ENCODE assay signal across 9 mouse cellular contexts in the genomic region with DNA sequence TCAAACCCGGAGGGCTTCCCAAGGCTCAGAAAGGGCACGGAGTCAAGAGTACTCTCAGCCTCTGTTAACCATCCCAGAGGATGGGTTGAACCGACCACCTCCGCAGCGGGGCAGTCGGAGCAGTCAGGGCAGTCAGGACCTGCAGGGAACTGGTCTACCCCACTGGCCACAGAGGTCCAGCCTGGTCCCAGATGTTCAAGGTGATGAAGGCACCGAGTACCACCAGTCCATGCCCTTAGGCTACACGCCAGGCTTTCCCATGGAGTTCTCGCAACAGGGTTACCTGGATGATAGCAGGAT. TPM values are rescaled to one million over a fixed set of nuclear protein-coding genes. Genes with fewer than 3 reads are reported as not detected.
DNase-seq lines count a peak whose midpoint lies in the region; ATAC-seq lines count a peak whose summit lies in the region.
"Had no signal": no experiment of that assay in that cellular context is flagged by ENCODE, and none has a peak within 500 bp of the region (broad histone marks: within the 10 kb centered on the region; RNA-seq: fewer than 3 reads in every experiment).

No protein-coding gene starts in this region.

- no peak for DNase-seq in heart, embryonic 10.5 days (ENCODE audit: low spot score)
- no peak for DNase-seq in heart, adult 18-20 months
- DNase-seq in neural tube, embryonic 11.5 days (ENCODE audit: low spot score) = no peak
- DNase-seq in neural tube, embryonic 10.5 days (ENCODE audit: extremely low spot score, low spot score) = no peak
- DNase-seq in midbrain, embryonic 10.5 days (ENCODE audit: low spot score) = no peak
- no peak for DNase-seq in gastrocnemius, adult 18-20 months (ENCODE audit: low spot score)
- DNase-seq in frontal cortex, postnatal 14 days (ENCODE audit: low spot score in 2 of 2) = no peak
- no peak for DNase-seq in adrenal gland, postnatal 36 days

- WGBS in heart, embryonic 10.5 days = 68% methylated on average over 9 of the region's 9 CpGs
- 65% methylated on average over 9 of the region's 9 CpGs for WGBS in neural tube, embryonic 11.5 days
- 62% methylated on average over 9 of the region's 9 CpGs for WGBS in midbrain, embryonic 10.5 days

- H3K36me3 ChIP-seq in heart, embryonic 10.5 days = peaks cover 44% of the 10 kb centered on the region
- H3K36me3 ChIP-seq in neural tube, embryonic 11.5 days (ENCODE audit: control insufficient read depth, insufficient read depth, low read length) = peaks cover 11% of the 10 kb centered on the region
- H3K36me3 ChIP-seq in midbrain, embryonic 10.5 days = peaks cover 61% of the 10 kb centered on the region

- 0 out of 2 replicates have a peak, but pooled peaks have one; percentile 31 for ATAC-seq in neural tube, embryonic 11.5 days (ENCODE audit: insufficient read depth, low FRiP score, low TSS enrichment)

- peak overlapping the region; percentile 59; the same call in 1 of the 2 replicates for H3K27ac ChIP-seq in heart, embryonic 10.5 days
- H3K27ac ChIP-seq in neural tube, embryonic 11.5 days (ENCODE audit: low read depth, low read length) = no peak overlapping the region
- H3K27ac ChIP-seq in midbrain, embryonic 10.5 days (replicated peaks) = peak overlapping the region; percentile 61
- H3K27ac ChIP-seq: liver, embryonic 15.5 days had no signal

- H3K4me3 ChIP-seq in heart, embryonic 10.5 days = peak overlapping the region; percentile 22
- no peak overlapping the region for H3K4me3 ChIP-seq in neural tube, embryonic 11.5 days (ENCODE audit: low read depth, low read length)
- peak overlapping the region; percentile 45 for H3K4me3 ChIP-seq in midbrain, embryonic 10.5 days
- H3K4me3 ChIP-seq: liver, embryonic 15.5 days had no signal

- H3K27me3 ChIP-seq in heart, embryonic 10.5 days (ENCODE audit: insufficient read depth, poor library complexity, severe bottlenecking) = no peaks in the 10 kb centered on the region
- H3K27me3 ChIP-seq in neural tube, embryonic 11.5 days (ENCODE audit: control insufficient read depth, insufficient read depth, low read length) = no peaks in the 10 kb centered on the region
- H3K27me3 ChIP-seq in midbrain, embryonic 10.5 days (ENCODE audit: low read depth, poor library complexity, severe bottlenecking) = no peaks in the 10 kb centered on the region

- peak overlapping the region; percentile 42 for H3K4me2 ChIP-seq in neural tube, embryonic 11.5 days (ENCODE audit: low read depth)
- H3K4me2 ChIP-seq: liver, embryonic 15.5 days had no signal

- no peak overlapping the region for H3K9ac ChIP-seq in neural tube, embryonic 11.5 days (ENCODE audit: low read length)
- H3K9ac ChIP-seq: liver, embryonic 15.5 days had no signal

- peaks cover 12% of the 10 kb centered on the region for H3K4me1 ChIP-seq in heart, embryonic 10.5 days
- H3K4me1 ChIP-seq in neural tube, embryonic 11.5 days (ENCODE audit: control insufficient read depth, insufficient read depth, low read length) = no peaks in the 10 kb centered on the region; the same call in 1 of the 2 replicates
- H3K4me1 ChIP-seq in midbrain, embryonic 10.5 days = peaks cover 16% of the 10 kb centered on the region
- H3K4me1 ChIP-seq: liver, embryonic 15.5 days had no signal

- H3K9me3 ChIP-seq in heart, embryonic 10.5 days = 0 out of 2 replicates have a peak, but pooled peaks cover 3% of the 10 kb centered on the region
- H3K9me3 ChIP-seq in neural tube, embryonic 11.5 days (ENCODE audit: control insufficient read depth, low read length) = no peaks in the 10 kb centered on the region
- H3K9me3 ChIP-seq in midbrain, embryonic 10.5 days (replicated peaks) = no peaks in the 10 kb centered on the region
- H3K9me3 ChIP-seq: liver, embryonic 15.5 days had no signal

RNA-seq across cellular contexts. Expression of gene Rsph6a, which starts 0.2 kb away (rescaled TPM):
- not detected in 2 replicates for polyA plus RNA-seq in heart, embryonic 10.5 days (2016; fragmentation: Nextera tagmentation; extraction: Ambion mirVana)
- not detected for total RNA-seq in heart, adult 18-20 months (2021)
- polyA plus RNA-seq in neural tube, embryonic 11.5 days (2014; fragmentation: Nextera tagmentation; extraction: Ambion mirVana) = not detected in 2 replicates
- polyA plus RNA-seq in midbrain, embryonic 10.5 days (2016; fragmentation: Nextera tagmentation; extraction: Ambion mirVana) = not detected in 2 replicates
- not detected for total RNA-seq in gastrocnemius, adult 18-20 months (2021)
- not detected for total RNA-seq in adrenal gland, postnatal 36 days (2021)
- polyA plus RNA-seq: liver, embryonic 15.5 days had no signal

RNA-seq across cellular contexts. Expression of gene Dmwd, which starts 21.3 kb away (rescaled TPM):
- 14.8 and 18.0 TPM in 2 replicates for polyA plus RNA-seq in heart, embryonic 10.5 days (2016; fragmentation: Nextera tagmentation; extraction: Ambion mirVana)
- total RNA-seq in heart, adult 18-20 months (2021) = 10 to 100 TPM; 44.6 to 46.6 TPM
- 29.7 and 31.7 TPM in 2 replicates for polyA plus RNA-seq in neural tube, embryonic 11.5 days (2014; fragmentation: Nextera tagmentation; extraction: Ambion mirVana)
- 17.3 and 18.0 TPM in 2 replicates for polyA plus RNA-seq in midbrain, embryonic 10.5 days (2016; fragmentation: Nextera tagmentation; extraction: Ambion mirVana)
- total RNA-seq in gastrocnemius, adult 18-20 months (2021) = 10 to 100 TPM; 33.8 to 39.1 TPM
- total RNA-seq in adrenal gland, postnatal 36 days (2021) = 10 to 100 TPM; 53.8 to 57.1 TPM

RNA-seq across cellular contexts. Expression of gene Dmpk, which starts 28.9 kb away (rescaled TPM):
- polyA plus RNA-seq in heart, embryonic 10.5 days (2016; fragmentation: Nextera tagmentation; extraction: Ambion mirVana) = 16.9 and 17.7 TPM in 2 replicates
- total RNA-seq in heart, adult 18-20 months (2021) = 100 to 1,000 TPM; 503 to 516 TPM
- polyA plus RNA-seq in neural tube, embryonic 11.5 days (2014; fragmentation: Nextera tagmentation; extraction: Ambion mirVana) = 9.4 and 10.2 TPM in 2 replicates
- 8.2 and 8.8 TPM in 2 replicates for polyA plus RNA-seq in midbrain, embryonic 10.5 days (2016; fragmentation: Nextera tagmentation; extraction: Ambion mirVana)
- total RNA-seq in gastrocnemius, adult 18-20 months (2021) = 100 to 1,000 TPM; 232 to 265 TPM
- total RNA-seq in adrenal gland, postnatal 36 days (2021) = 100 to 1,000 TPM in 1 of 2 experiments, 10 to 100 TPM in 1; 81.5 to 110 TPM

RNA-seq across cellular contexts. Expression of gene Sympk, which starts 30.6 kb away (rescaled TPM):
- polyA plus RNA-seq in heart, embryonic 10.5 days (2016; fragmentation: Nextera tagmentation; extraction: Ambion mirVana) = 34.0 and 44.5 TPM in 2 replicates
- total RNA-seq in heart, adult 18-20 months (2021) = 10 to 100 TPM; 85.2 to 93.9 TPM
- 30.5 and 35.6 TPM in 2 replicates for polyA plus RNA-seq in neural tube, embryonic 11.5 days (2014; fragmentation: Nextera tagmentation; extraction: Ambion mirVana)
- polyA plus RNA-seq in midbrain, embryonic 10.5 days (2016; fragmentation: Nextera tagmentation; extraction: Ambion mirVana) = 40.3 and 45.7 TPM in 2 replicates
- total RNA-seq in gastrocnemius, adult 18-20 months (2021) = 10 to 100 TPM; 74.1 to 74.6 TPM
- total RNA-seq in adrenal gland, postnatal 36 days (2021) = 100 to 1,000 TPM in 1 of 2 experiments, 10 to 100 TPM in 1; 88.7 to 102 TPM

RNA-seq across cellular contexts. Expression of gene Foxa3, which starts 31.4 kb away (rescaled TPM):
- polyA plus RNA-seq in heart, embryonic 10.5 days (2016; fragmentation: Nextera tagmentation; extraction: Ambion mirVana) = 0.36 and 8.6 TPM in 2 replicates
- not detected for total RNA-seq in heart, adult 18-20 months (2021)
- not detected in 2 replicates for polyA plus RNA-seq in neural tube, embryonic 11.5 days (2014; fragmentation: Nextera tagmentation; extraction: Ambion mirVana)
- polyA plus RNA-seq in midbrain, embryonic 10.5 days (2016; fragmentation: Nextera tagmentation; extraction: Ambion mirVana) = 0.09 TPM in 1 of 2 replicates, not detected in the other
- total RNA-seq in gastrocnemius, adult 18-20 months (2021) = under 1 TPM in 1 of 2 experiments, not detected in 1; 0.09 TPM
- total RNA-seq in adrenal gland, postnatal 36 days (2021) = not detected
